Mouse (Mus musculus): ENCODE results near the gene Plpp2. TPM values are rescaled to one million over a fixed set of nuclear protein-coding genes. Genes with fewer than 3 reads are reported as not detected.

Gene Plpp2
- polyA plus RNA-seq, 1 experiment: 3.6 TPM

GRCm38 (mm10) chr10:79543884-79544597 lies 10.4 kb upstream of the Plpp2 start:
- no peaks in the 10 kb centered on the region for H3K4me1 ChIP-seq (ENCODE audit: control insufficient read depth, insufficient read depth, low read length)
- H3K4me3 ChIP-seq (ENCODE audit: insufficient read depth, low read length): no peak overlapping the region
- TF ChIP-seq POLR2A (IDR thresholded peaks at IDR 0.05; ENCODE audit: extremely low read depth, insufficient read depth, low read length): no peak
- no peak for TF ChIP-seq CTCF (IDR thresholded peaks at IDR 0.05; ENCODE audit: extremely low read depth, insufficient read depth, low read length)
- H3K27ac ChIP-seq (ENCODE audit: insufficient read depth, low read length): no peak overlapping the region

- peaks cover 1% of the 10 kb centered on the region; the same call in 1 of the 2 replicates for H3K4me1 ChIP-seq (ENCODE audit: control insufficient read depth, insufficient read depth, low read length)
- H3K27ac ChIP-seq (ENCODE audit: insufficient read depth, low read length): no peak overlapping the region
- TF ChIP-seq POLR2A (IDR thresholded peaks at IDR 0.05; ENCODE audit: extremely low read depth, insufficient read depth, low read length): no peak
- no peak for TF ChIP-seq CTCF (IDR thresholded peaks at IDR 0.05; ENCODE audit: extremely low read depth, insufficient read depth, low read length)
- H3K4me3 ChIP-seq (ENCODE audit: insufficient read depth, low read length): no peak overlapping the region
Observed at GRCm38 (mm10) chr10:79542171-79542570, 8.6 kb upstream of the Plpp2 start.

- H3K4me3 ChIP-seq (ENCODE audit: insufficient read depth, low read length): no peak overlapping the region
- H3K4me1 ChIP-seq (ENCODE audit: control insufficient read depth, insufficient read depth, low read length): peaks cover 1% of the 10 kb centered on the region; the same call in 1 of the 2 replicates
- TF ChIP-seq CTCF (IDR thresholded peaks at IDR 0.05; ENCODE audit: extremely low read depth, insufficient read depth, low read length) (no peak), POLR2A (IDR thresholded peaks at IDR 0.05; ENCODE audit: extremely low read depth, insufficient read depth, low read length) (no peak)
- H3K27ac ChIP-seq (ENCODE audit: insufficient read depth, low read length): no peak overlapping the region
Observed at GRCm38 (mm10) chr10:79541522-79541921, 7.9 kb upstream of the Plpp2 start.

GRCm38 (mm10) chr10:79540746-79541145 lies 7.2 kb upstream of the Plpp2 start:
- no peak for TF ChIP-seq CTCF (IDR thresholded peaks at IDR 0.05; ENCODE audit: extremely low read depth, insufficient read depth, low read length)
- no peak for TF ChIP-seq POLR2A (IDR thresholded peaks at IDR 0.05; ENCODE audit: extremely low read depth, insufficient read depth, low read length)
- peaks cover 1% of the 10 kb centered on the region; the same call in 1 of the 2 replicates for H3K4me1 ChIP-seq (ENCODE audit: control insufficient read depth, insufficient read depth, low read length)
- H3K27ac ChIP-seq (ENCODE audit: insufficient read depth, low read length): no peak overlapping the region
- no peak overlapping the region for H3K4me3 ChIP-seq (ENCODE audit: insufficient read depth, low read length)

- H3K4me3 ChIP-seq (ENCODE audit: insufficient read depth, low read length): no peak overlapping the region
- H3K4me1 ChIP-seq (ENCODE audit: control insufficient read depth, insufficient read depth, low read length): peaks cover 1% of the 10 kb centered on the region; the same call in 1 of the 2 replicates
- H3K27ac ChIP-seq (ENCODE audit: insufficient read depth, low read length): no peak overlapping the region
- TF ChIP-seq CTCF (IDR thresholded peaks at IDR 0.05; ENCODE audit: extremely low read depth, insufficient read depth, low read length): no peak
- no peak for TF ChIP-seq POLR2A (IDR thresholded peaks at IDR 0.05; ENCODE audit: extremely low read depth, insufficient read depth, low read length)
Observed at GRCm38 (mm10) chr10:79539701-79540495, 6.3 kb upstream of the Plpp2 start.

- no peak for TF ChIP-seq CTCF (IDR thresholded peaks at IDR 0.05; ENCODE audit: extremely low read depth, insufficient read depth, low read length)
- TF ChIP-seq POLR2A (IDR thresholded peaks at IDR 0.05; ENCODE audit: extremely low read depth, insufficient read depth, low read length): no peak
- Histone ChIP-seq H3K4me1 (ENCODE audit: control insufficient read depth, insufficient read depth, low read length) (peaks cover 1% of the 10 kb centered on the region; the same call in 1 of the 2 replicates), H3K27ac (ENCODE audit: insufficient read depth, low read length) (0 out of 2 replicates have a peak overlapping the region, but pooled peaks have one; percentile 46), H3K4me3 (ENCODE audit: insufficient read depth, low read length) (no peak overlapping the region)
Observed at GRCm38 (mm10) chr10:79538873-79539272, 5.3 kb upstream of the Plpp2 start.

- Histone ChIP-seq H3K4me1 (ENCODE audit: control insufficient read depth, insufficient read depth, low read length) (peaks cover 1% of the 10 kb centered on the region; the same call in 1 of the 2 replicates), H3K27ac (ENCODE audit: insufficient read depth, low read length) (0 out of 2 replicates have a peak overlapping the region, but pooled peaks have one; percentile 46)
- TF ChIP-seq CTCF (IDR thresholded peaks at IDR 0.05; ENCODE audit: extremely low read depth, insufficient read depth, low read length) (no peak), POLR2A (IDR thresholded peaks at IDR 0.05; ENCODE audit: extremely low read depth, insufficient read depth, low read length) (no peak)
Observed at GRCm38 (mm10) chr10:79538323-79538722, 4.7 kb upstream of the Plpp2 start.

GRCm38 (mm10) chr10:79537781-79538180 lies 4.2 kb upstream of the Plpp2 start:
- H3K27ac ChIP-seq (ENCODE audit: insufficient read depth, low read length): no peak overlapping the region
- TF ChIP-seq POLR2A (IDR thresholded peaks at IDR 0.05; ENCODE audit: extremely low read depth, insufficient read depth, low read length) (no peak), CTCF (IDR thresholded peaks at IDR 0.05; ENCODE audit: extremely low read depth, insufficient read depth, low read length) (no peak)
- H3K4me3 ChIP-seq (ENCODE audit: insufficient read depth, low read length): no peak overlapping the region
- H3K4me1 ChIP-seq (ENCODE audit: control insufficient read depth, insufficient read depth, low read length): peaks cover 1% of the 10 kb centered on the region; the same call in 1 of the 2 replicates

More at GRCm38 (mm10) chr10:79538323-79538722, 4.7 kb upstream of the Plpp2 start:
- no peak overlapping the region for H3K4me3 ChIP-seq (ENCODE audit: insufficient read depth, low read length)

GRCm38 (mm10) chr10:79537271-79537670 lies 3.7 kb upstream of the Plpp2 start:
- no peak overlapping the region for H3K4me3 ChIP-seq (ENCODE audit: insufficient read depth, low read length)

More at GRCm38 (mm10) chr10:79537271-79537670, 3.7 kb upstream of the Plpp2 start:
- H3K4me1 ChIP-seq (ENCODE audit: control insufficient read depth, insufficient read depth, low read length): peaks cover 1% of the 10 kb centered on the region; the same call in 1 of the 2 replicates
- H3K27ac ChIP-seq (ENCODE audit: insufficient read depth, low read length): no peak overlapping the region
- TF ChIP-seq CTCF (IDR thresholded peaks at IDR 0.05; ENCODE audit: extremely low read depth, insufficient read depth, low read length): no peak
- no peak for TF ChIP-seq POLR2A (IDR thresholded peaks at IDR 0.05; ENCODE audit: extremely low read depth, insufficient read depth, low read length)
